8 mouse cellular contexts compared by ENCODE assay signal in genomic region chrX:112370577-112371410, GRCm38 (mm10). TPM values are rescaled to one million over a fixed set of nuclear protein-coding genes. Genes with fewer than 3 reads are reported as not detected.
A peak's percentile ranks its signal among the peaks of the same experiment; 100 is the strongest.
DNase-seq lines count a peak whose midpoint lies in the region; ATAC-seq lines count a peak whose summit lies in the region.
"Not testable (repeated sequence)": the region's sequence is repeated elsewhere in the genome, so short reads cannot be mapped to it uniquely, and the experiment has no call there.

No protein-coding gene starts in this region.

- not testable (repeated sequence) for H3K27ac ChIP-seq in embryonic facial prominence, embryonic 12.5 days; intestine, embryonic 15.5 days

- intact Hi-C loops in left cerebral cortex, postnatal 10 days (cut with DNase I), result not testable (repeated sequence)

- not testable (repeated sequence) for H3K9ac ChIP-seq in embryonic facial prominence, embryonic 12.5 days; intestine, embryonic 15.5 days

- WGBS in embryonic facial prominence, embryonic 12.5 days, result 85% methylated on average over 5 of the region's 5 CpGs
- WGBS in intestine, embryonic 15.5 days, result 82% methylated on average over 5 of the region's 5 CpGs

- H3K4me2 ChIP-seq in embryonic facial prominence, embryonic 12.5 days (replicated peaks); intestine, embryonic 15.5 days (replicated peaks): not testable (repeated sequence)

- not testable (repeated sequence) for H3K9me3 ChIP-seq in embryonic facial prominence, embryonic 12.5 days; intestine, embryonic 15.5 days

- peak; percentile 100 for ATAC-seq in embryonic facial prominence, embryonic 12.5 days (ENCODE audit: insufficient number of reproducible peaks, insufficient read depth, low FRiP score, low TSS enrichment)
- ATAC-seq in intestine, embryonic 15.5 days, result peak; percentile 100
- peak; percentile 100 for ATAC-seq in megakaryocyte progenitor cell, adult 5-6 weeks (replicated peaks; ENCODE audit: poor library complexity)

- peak; percentile 19 for DNase-seq in adrenal gland, adult 2 months
- DNase-seq in heart, adult 11 months, result peak; percentile 96
- DNase-seq in left cerebral cortex, postnatal 10 days (ENCODE audit: extremely low spot score in 1 of 2, low spot score in 2 of 2), result peak; percentile 30 to 37
- DNase-seq in right cerebral cortex, postnatal 10 days (ENCODE audit: low spot score in 2 of 2), result peak; percentile 24 to 37
- DNase-seq in urinary bladder, postnatal 36 days (ENCODE audit: low spot score in 2 of 2), result peak; percentile 21 to 49

- not testable (repeated sequence) for H3K36me3 ChIP-seq in embryonic facial prominence, embryonic 12.5 days; intestine, embryonic 15.5 days

- not testable (repeated sequence) for H3K4me1 ChIP-seq in embryonic facial prominence, embryonic 12.5 days; intestine, embryonic 15.5 days (replicated peaks)

- H3K4me3 ChIP-seq in embryonic facial prominence, embryonic 12.5 days; intestine, embryonic 15.5 days (replicated peaks): not testable (repeated sequence)

- not testable (repeated sequence) for H3K27me3 ChIP-seq in embryonic facial prominence, embryonic 12.5 days; intestine, embryonic 15.5 days (replicated peaks)

RNA-seq across cellular contexts. Expression of gene Satl1, which starts 35.8 kb away (rescaled TPM):
- not detected for total RNA-seq in adrenal gland, adult 2 months (2021)
- polyA plus RNA-seq in adrenal gland, adult 2 months (2012; rRNA removed), result not detected in 2 replicates
- 0.25 TPM in 1 of 2 replicates, not detected in the other for polyA plus RNA-seq in embryonic facial prominence, embryonic 12.5 days (2016; fragmentation: Nextera tagmentation; extraction: Ambion mirVana)
- polyA plus RNA-seq in intestine, embryonic 15.5 days (2015; fragmentation: Nextera tagmentation; extraction: Ambion mirVana), result not detected in 2 replicates
- total RNA-seq in left cerebral cortex, postnatal 10 days (2021), result not detected
- total RNA-seq in megakaryocyte progenitor cell, adult 5-6 weeks (2015), result not detected in 2 replicates
- not detected in 2 replicates for total RNA-seq in megakaryocyte progenitor cell, adult 5-6 weeks (2017)

RNA-seq across cellular contexts. Expression of gene Apool, which starts 59.7 kb away (rescaled TPM):
- total RNA-seq in adrenal gland, adult 2 months (2021), result 10 to 100 TPM; 46.1 to 46.4 TPM
- 0.76 and 1.2 TPM in 2 replicates for polyA plus RNA-seq in adrenal gland, adult 2 months (2012; rRNA removed)
- 64.4 and 69.0 TPM in 2 replicates for polyA plus RNA-seq in embryonic facial prominence, embryonic 12.5 days (2016; fragmentation: Nextera tagmentation; extraction: Ambion mirVana)
- 57.0 and 57.1 TPM in 2 replicates for polyA plus RNA-seq in intestine, embryonic 15.5 days (2015; fragmentation: Nextera tagmentation; extraction: Ambion mirVana)
- 1 to 10 TPM; 3.5 to 4.5 TPM for total RNA-seq in left cerebral cortex, postnatal 10 days (2021)
- total RNA-seq in megakaryocyte progenitor cell, adult 5-6 weeks (2015), result 30.2 and 30.9 TPM in 2 replicates
- total RNA-seq in megakaryocyte progenitor cell, adult 5-6 weeks (2017), result 27.6 and 29.3 TPM in 2 replicates

Comparison
In these comparisons a context has a peak if more than half of its experiments do, and no peak if none do; other contexts are left out.
1. DNase-seq: peak in every context shown above with its lines; median percentile 96 in heart, adult 11 months; 35 in urinary bladder, postnatal 36 days; 34 in left cerebral cortex, postnatal 10 days; 30 in right cerebral cortex, postnatal 10 days; 19 in adrenal gland, adult 2 months.
2. RNA of gene Apool, which starts 59.7 kb away (total RNA-seq): 46.1 to 46.4 TPM in adrenal gland, adult 2 months and 27.6 to 30.9 TPM in megakaryocyte progenitor cell, adult 5-6 weeks; 3.5 to 4.5 TPM in left cerebral cortex, postnatal 10 days; every median in the first group is over 4 times any median in the second.
3. Peak in every context shown above with its lines, with median percentiles within 50 percentile points of each other: ATAC-seq.